Mouse (Mus musculus): ENCODE measurements around the gene Neurog3. TPM values are rescaled to one million over a fixed set of nuclear protein-coding genes. Genes with fewer than 3 reads are reported as not detected.

Gene Neurog3
- total and polyA plus RNA-seq, 3 experiments: not detected

- no peak for DNase-seq (ENCODE audit: low read depth, low spot score)
Observed at GRCm38 (mm10) chr10:62135696-62136470, 3.0 kb downstream of the Neurog3 start.

GRCm38 (mm10) chr10:62137150-62137549 lies 4.3 kb downstream of the Neurog3 start:
- no peaks in the 10 kb centered on the region for H3K79me2 ChIP-seq (ENCODE audit: control insufficient read depth, insufficient read depth, low read length, poor library complexity)
- H3K9ac ChIP-seq (ENCODE audit: control insufficient read depth, low read depth, low read length, poor library complexity, severe bottlenecking): no peak overlapping the region
- no peaks in the 10 kb centered on the region for H3K36me3 ChIP-seq (ENCODE audit: control insufficient read depth in 1 of 2, insufficient read depth in 2 of 2, low read length in 2 of 2)
- H3K4me3 ChIP-seq (ENCODE audit: control insufficient read depth in 1 of 2, insufficient read depth in 1 of 2, low read depth in 2 of 2, low read length in 2 of 2): no peak overlapping the region
- H3K27me3 ChIP-seq (ENCODE audit: control insufficient read depth in 1 of 2, insufficient read depth in 2 of 2, low read length in 2 of 2): no peaks in the 10 kb centered on the region
- no peak for DNase-seq (ENCODE audit: low read depth, low spot score)
- H3K27ac ChIP-seq (ENCODE audit: control insufficient read depth, low read depth, low read length): no peak overlapping the region
- no peak for TF ChIP-seq UBTF (IDR thresholded peaks at IDR 0.05; ENCODE audit: borderline replicate concordance, insufficient read depth, low read depth, low read length)
- no peak for TF ChIP-seq ZC3H11A (IDR thresholded peaks at IDR 0.05; ENCODE audit: low read depth, low read length)
- no peak for TF ChIP-seq POLR2A (IDR thresholded peaks at IDR 0.05; ENCODE audit: control insufficient read depth in 1 of 2, insufficient read depth in 1 of 2, low read depth in 1 of 2, low read length in 2 of 2, poor library complexity in 1 of 2)
- no peak for TF ChIP-seq MEF2A (IDR thresholded peaks at IDR 0.05; ENCODE audit: extremely low read depth, insufficient replicate concordance, low read depth, low read length, poor library complexity, severe bottlenecking)
- no peak for TF ChIP-seq JUND (IDR thresholded peaks at IDR 0.05; ENCODE audit: low read depth, low read length)
- no peak for TF ChIP-seq POLR2AphosphoS2 (IDR thresholded peaks at IDR 0.05; ENCODE audit: low read length)
- no peak for TF ChIP-seq MAFK (IDR thresholded peaks at IDR 0.05; ENCODE audit: borderline replicate concordance, low read depth, low read length)
- H3K4me1 ChIP-seq (ENCODE audit: control insufficient read depth in 1 of 2, insufficient read depth in 2 of 2, low read length in 2 of 2): no peaks in the 10 kb centered on the region
- no peaks in the 10 kb centered on the region for H3K9me3 ChIP-seq (replicated peaks; ENCODE audit: insufficient read depth, low read length)

More at GRCm38 (mm10) chr10:62135696-62136470, 3.0 kb downstream of the Neurog3 start:
- Histone ChIP-seq H3K9me3 (replicated peaks; ENCODE audit: insufficient read depth, low read length) (no peaks in the 10 kb centered on the region), H3K4me3 (ENCODE audit: control insufficient read depth in 1 of 2, insufficient read depth in 1 of 2, low read depth in 2 of 2, low read length in 2 of 2) (no peak overlapping the region), H3K9ac (ENCODE audit: control insufficient read depth, low read depth, low read length, poor library complexity, severe bottlenecking) (no peak overlapping the region), H3K4me1 (ENCODE audit: control insufficient read depth in 1 of 2, insufficient read depth in 2 of 2, low read length in 2 of 2) (no peaks in the 10 kb centered on the region), H3K36me3 (ENCODE audit: control insufficient read depth in 1 of 2, insufficient read depth in 2 of 2, low read length in 2 of 2) (no peaks in the 10 kb centered on the region), H3K27ac (ENCODE audit: control insufficient read depth, low read depth, low read length) (no peak overlapping the region), H3K27me3 (ENCODE audit: control insufficient read depth in 1 of 2, insufficient read depth in 2 of 2, low read length in 2 of 2) (no peaks in the 10 kb centered on the region), H3K79me2 (ENCODE audit: control insufficient read depth, insufficient read depth, low read length, poor library complexity) (no peaks in the 10 kb centered on the region)
- no peak for TF ChIP-seq JUND (IDR thresholded peaks at IDR 0.05; ENCODE audit: low read depth, low read length)
- TF ChIP-seq ZKSCAN1 (IDR thresholded peaks at IDR 0.05; ENCODE audit: low read depth, low read length): no peak
- TF ChIP-seq RAD21 (IDR thresholded peaks at IDR 0.05; ENCODE audit: low read depth, low read length): no peak
- TF ChIP-seq POLR2AphosphoS2 (IDR thresholded peaks at IDR 0.05; ENCODE audit: low read length): no peak
- TF ChIP-seq CHD1 (IDR thresholded peaks at IDR 0.05; ENCODE audit: low read depth, low read length): no peak
- TF ChIP-seq SMC3 (IDR thresholded peaks at IDR 0.05; ENCODE audit: low read depth, low read length): no peak
- TF ChIP-seq KAT2A (conservative IDR thresholded peaks at IDR 0.05; ENCODE audit: low read depth, low read length): no peak
- TF ChIP-seq MAX (IDR thresholded peaks at IDR 0.05; ENCODE audit: low read length): no peak
- TF ChIP-seq POLR2AphosphoS5 (IDR thresholded peaks at IDR 0.05; ENCODE audit: borderline replicate concordance, low read depth, low read length): no peak
- no peak for TF ChIP-seq BHLHE40 (IDR thresholded peaks at IDR 0.05; ENCODE audit: borderline replicate concordance, low read depth, low read length)
- no peak for TF ChIP-seq ETS1 (IDR thresholded peaks at IDR 0.05; ENCODE audit: low read depth, low read length)
- no peak for TF ChIP-seq TCF12 (IDR thresholded peaks at IDR 0.05; ENCODE audit: low read depth, low read length)
- no peak for TF ChIP-seq CHD2 (IDR thresholded peaks at IDR 0.05; ENCODE audit: low read length)
- no peak for TF ChIP-seq E2F4 (IDR thresholded peaks at IDR 0.05; ENCODE audit: borderline replicate concordance, low read depth, low read length)
- no peak for TF ChIP-seq EP300 (IDR thresholded peaks at IDR 0.05; ENCODE audit: low read depth in 1 of 2, low read length in 2 of 2)
- TF ChIP-seq MEF2A (IDR thresholded peaks at IDR 0.05; ENCODE audit: extremely low read depth, insufficient replicate concordance, low read depth, low read length, poor library complexity, severe bottlenecking): no peak
- TF ChIP-seq GABPA (IDR thresholded peaks at IDR 0.05; ENCODE audit: low read depth, low read length): no peak
- TF ChIP-seq ZC3H11A (IDR thresholded peaks at IDR 0.05; ENCODE audit: low read depth, low read length): no peak
- no peak for TF ChIP-seq NELFE (IDR thresholded peaks at IDR 0.05; ENCODE audit: low read depth, low read length)

All from MEL (cell line).